Mouse (Mus musculus) stomach, embryonic 14.5 days (tissue): ENCODE measurements around the gene B3galt1. TPM values are rescaled to one million over a fixed set of nuclear protein-coding genes. Genes with fewer than 3 reads are reported as not detected.
A peak's percentile ranks its signal among the peaks of the same experiment; 100 is the strongest.

Experiments
- ATAC-seq: fragments of 200-750 bp; cut with Nextera tagmentation; 2 replicates; pipeline ENCODE4 v1.8.0; 2017; ENCODE audit warnings: low read depth, moderate TSS enrichment; ENCODE audit not compliant: insufficient number of reproducible peaks, insufficient read depth, low FRiP score
- H3K27ac ChIP-seq: fragments of 300-500 bp; sonication (generic); 2 replicates; pipeline ENCODE4 v1.5.1; 2014; ENCODE audit warnings: mild to moderate bottlenecking, low read length, moderate library complexity, mixed read lengths
- H3K27me3 ChIP-seq: fragments of 300-500 bp; sonication (generic); 2 replicates; pipeline ENCODE4 v1.6.1; 2014; ENCODE audit warnings: low read length, control low read depth, mixed read lengths; ENCODE audit not compliant: control insufficient read depth, insufficient read depth
- H3K36me3 ChIP-seq: fragments of 300-500 bp; sonication (generic); 2 replicates; pipeline ENCODE4 v1.6.1; 2014; ENCODE audit warnings: mild to moderate bottlenecking, control low read depth, low read length, moderate library complexity, mixed read lengths; ENCODE audit not compliant: control insufficient read depth, insufficient read depth
- H3K4me1 ChIP-seq: fragments of 300-500 bp; sonication (generic); 2 replicates; pipeline ENCODE4 v1.6.1; 2014; ENCODE audit warnings: low read length, control low read depth, mixed read lengths; ENCODE audit not compliant: control insufficient read depth, insufficient read depth
- H3K4me2 ChIP-seq: fragments of 300-500 bp; sonication (generic); replicated peaks from 2 replicates; pipeline ENCODE4 v1.6.1; 2014; ENCODE audit warnings: low read depth, low read length, control low read depth
- H3K4me3 ChIP-seq: fragments of 300-500 bp; sonication (generic); 2 replicates; pipeline ENCODE4 v1.5.1; 2014; ENCODE audit warnings: low read depth, low read length, control low read depth
- H3K9ac ChIP-seq: fragments of 300-500 bp; sonication (generic); replicated peaks from 2 replicates; pipeline ENCODE4 v1.6.1; 2014; ENCODE audit warnings: low read depth, mild to moderate bottlenecking, control low read depth, low read length, moderate library complexity, mixed read lengths
- H3K9me3 ChIP-seq: fragments of 300-500 bp; sonication (generic); 2 replicates; pipeline ENCODE4 v1.6.1; 2016; ENCODE audit warnings: low read depth, low read length, control low read depth; ENCODE audit not compliant: control insufficient read depth
- WGBS: fragments of 180-500 bp; shearing (Covaris S2); extraction: QIAGEN DNeasy Blood & Tissue Kit; methylation state at CpG from one replicate; pipeline ENCODE4 v1.1.7; 2014; 5-methylcytosine and 5-hydroxymethylcytosine counted together
- polyA plus RNA-seq: library from polyadenylated mRNA; unstranded; fragments of >200 nt; fragmentation: Nextera tagmentation; extraction: Ambion mirVana; gene quantifications from 2 replicates; pipeline ENCODE4 v1.2.1, GENCODE M21; 2014

The B3galt1 gene
- polyA plus RNA-seq, 1 experiment from 2014 or later: 11.7 TPM

DNA sequence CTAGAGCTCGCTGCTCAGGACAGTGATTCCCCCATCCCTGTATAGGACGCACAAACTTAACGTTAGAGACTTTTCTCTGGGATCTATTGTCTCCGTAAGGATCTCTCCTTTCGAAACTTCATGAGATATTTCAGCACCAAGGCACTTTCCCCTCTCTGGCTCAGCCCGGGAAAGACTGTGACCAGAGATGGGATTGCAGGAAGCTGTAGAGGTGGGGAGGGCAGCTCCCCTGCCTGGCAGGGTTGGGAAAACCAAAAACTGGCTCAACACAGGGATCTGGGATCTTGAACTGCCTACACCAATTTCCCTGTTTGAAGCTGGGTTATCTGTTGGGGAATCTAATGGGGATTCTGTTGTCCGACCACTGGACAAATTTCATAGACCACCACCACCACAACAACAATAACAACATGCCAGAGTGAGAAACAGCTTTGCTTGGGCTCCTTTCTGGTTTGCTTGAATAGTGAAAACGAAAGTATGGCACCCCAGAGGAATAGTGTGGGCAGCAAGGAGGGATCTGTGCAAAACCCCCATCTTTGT, 1.5 kb downstream of the B3galt1 start:
- peaks cover 8% of the 10 kb centered on the region for H3K4me1 ChIP-seq
- H3K27me3 ChIP-seq: no peaks in the 10 kb centered on the region
- H3K4me2 ChIP-seq: peak overlapping the region; percentile 75
- no peaks in the 10 kb centered on the region for H3K9me3 ChIP-seq
- H3K27ac ChIP-seq: no peak overlapping the region
- no peak overlapping the region for H3K9ac ChIP-seq
- H3K36me3 ChIP-seq: no peaks in the 10 kb centered on the region
- H3K4me3 ChIP-seq: peak overlapping the region; percentile 67
- 13% methylated on average over 8 of the region's 8 CpGs for WGBS
- no peak for ATAC-seq

DNA sequence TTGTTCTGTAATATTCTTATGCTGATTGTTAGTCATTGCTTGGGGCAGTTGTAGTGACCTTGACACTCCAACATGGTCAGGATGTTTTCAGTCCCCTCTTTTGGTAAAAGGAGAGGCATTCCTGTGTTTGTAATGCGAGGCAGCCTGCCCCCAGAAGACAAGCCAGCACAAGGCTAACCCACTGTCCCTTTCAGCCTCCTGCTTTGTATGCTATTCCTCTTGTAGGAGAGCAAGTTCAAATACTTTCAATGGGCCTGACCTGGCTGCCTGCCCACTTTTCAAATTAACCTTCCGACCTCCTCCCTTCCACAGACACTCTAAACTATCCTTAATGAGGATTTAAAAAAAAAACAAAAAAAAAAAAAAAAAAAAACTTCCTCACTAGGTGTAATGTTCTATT, 11.0 kb downstream of the B3galt1 start:
- no peaks in the 10 kb centered on the region for H3K4me1 ChIP-seq
- ATAC-seq: no peak
- no peak overlapping the region for H3K4me2 ChIP-seq
- no peaks in the 10 kb centered on the region for H3K36me3 ChIP-seq
- 62% methylated on average over 2 of the region's 2 CpGs for WGBS
- no peak overlapping the region for H3K4me3 ChIP-seq
- no peak overlapping the region for H3K27ac ChIP-seq
- H3K9ac ChIP-seq: no peak overlapping the region
- no peaks in the 10 kb centered on the region for H3K27me3 ChIP-seq
- no peaks in the 10 kb centered on the region for H3K9me3 ChIP-seq

DNA sequence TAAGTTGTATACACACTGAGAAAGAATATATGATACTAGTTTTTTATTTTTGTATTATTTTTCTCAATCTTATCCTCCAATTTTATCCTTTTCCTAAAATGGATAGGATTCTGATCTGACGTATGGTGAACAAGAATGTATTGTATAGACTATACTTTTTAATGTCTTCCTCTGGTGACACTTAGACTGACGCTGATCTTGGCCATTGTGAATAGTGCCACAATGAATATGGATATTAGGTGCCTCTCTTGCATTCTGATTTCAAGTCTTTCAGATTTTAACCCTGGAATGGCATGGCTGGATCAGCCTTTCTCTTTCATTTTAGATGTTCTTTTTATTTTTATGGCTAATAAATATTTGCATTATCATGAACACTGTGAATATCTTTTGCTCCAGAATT, 17.4 kb downstream of the B3galt1 start:
- WGBS: 74% methylated on average over 2 of the region's 2 CpGs
- H3K4me2 ChIP-seq: no peak overlapping the region
- no peaks in the 10 kb centered on the region for H3K9me3 ChIP-seq
- no peak overlapping the region for H3K4me3 ChIP-seq
- H3K27ac ChIP-seq: no peak overlapping the region
- H3K9ac ChIP-seq: no peak overlapping the region
- no peaks in the 10 kb centered on the region for H3K36me3 ChIP-seq
- H3K27me3 ChIP-seq: no peaks in the 10 kb centered on the region
- no peaks in the 10 kb centered on the region for H3K4me1 ChIP-seq
- no peak for ATAC-seq

DNA sequence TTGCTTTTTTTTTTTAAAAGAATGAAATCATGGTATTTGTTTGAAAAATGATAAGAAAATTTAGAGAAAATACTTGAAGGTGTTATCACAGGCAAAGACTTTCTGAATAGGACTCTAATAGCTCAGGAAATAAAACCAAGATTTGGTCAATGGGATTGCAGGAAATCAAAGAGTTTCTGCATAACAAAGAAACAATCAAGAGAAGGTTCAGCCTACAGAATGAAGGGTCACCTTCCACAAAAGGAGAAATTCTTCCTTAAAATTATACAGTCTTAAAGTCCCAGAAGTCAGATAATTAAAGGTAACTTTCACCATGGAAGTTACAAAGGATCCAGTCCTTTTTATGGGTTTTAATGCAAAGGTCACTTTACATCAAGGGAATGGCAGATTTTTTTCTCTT, 24.7 kb downstream of the B3galt1 start:
- H3K4me3 ChIP-seq: no peak overlapping the region
- no peaks in the 10 kb centered on the region for H3K9me3 ChIP-seq
- no peaks in the 10 kb centered on the region for H3K27me3 ChIP-seq
- H3K27ac ChIP-seq: no peak overlapping the region
- H3K36me3 ChIP-seq: no peaks in the 10 kb centered on the region
- H3K9ac ChIP-seq: no peak overlapping the region
- H3K4me1 ChIP-seq: no peaks in the 10 kb centered on the region
- H3K4me2 ChIP-seq: no peak overlapping the region
- no peak for ATAC-seq

DNA sequence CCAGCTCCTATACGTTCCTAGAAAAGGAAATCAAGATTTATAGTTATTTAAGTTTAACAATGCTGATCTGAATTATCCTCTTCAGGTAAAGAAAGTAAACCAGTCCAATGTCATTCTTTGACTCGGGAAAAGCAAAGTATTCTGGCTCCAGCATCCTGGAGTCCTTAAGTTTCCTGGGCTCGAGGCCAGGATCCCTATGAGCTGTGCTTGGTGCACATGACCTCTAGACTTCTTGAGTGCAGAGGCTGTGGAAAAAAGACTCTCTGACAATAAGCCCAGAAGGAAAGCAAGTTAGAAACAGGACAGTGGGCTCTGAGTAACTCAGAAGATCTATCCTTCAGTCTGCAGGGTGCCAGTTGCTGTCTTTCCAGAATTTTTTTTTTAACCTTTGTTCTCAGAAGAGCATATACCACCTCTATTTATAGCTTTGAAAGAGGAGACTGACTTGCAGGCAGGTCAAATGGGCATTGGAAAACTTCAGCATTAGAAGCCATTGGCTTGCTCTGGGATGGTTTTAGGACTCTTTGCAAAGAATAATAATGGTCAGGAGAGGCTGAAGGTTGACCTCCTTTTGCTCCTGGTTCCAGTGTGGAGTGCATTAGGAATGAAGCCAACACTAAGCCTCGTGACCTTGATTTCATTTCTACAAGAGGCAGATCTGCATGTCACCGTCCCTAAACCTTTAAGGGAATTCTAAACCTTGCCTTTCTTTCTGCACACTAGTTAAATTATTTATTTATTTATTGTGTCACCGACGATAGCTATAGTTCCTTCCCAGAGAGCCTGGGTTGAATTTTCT, 26.4 kb downstream of the B3galt1 start:
- no peaks in the 10 kb centered on the region for H3K36me3 ChIP-seq
- no peak overlapping the region for H3K27ac ChIP-seq
- no peak for ATAC-seq
- no peaks in the 10 kb centered on the region for H3K27me3 ChIP-seq
- 66% methylated on average over 7 of the region's 7 CpGs for WGBS
- no peaks in the 10 kb centered on the region for H3K9me3 ChIP-seq
- H3K4me3 ChIP-seq: no peak overlapping the region
- no peaks in the 10 kb centered on the region for H3K4me1 ChIP-seq
- H3K4me2 ChIP-seq: no peak overlapping the region
- no peak overlapping the region for H3K9ac ChIP-seq

DNA sequence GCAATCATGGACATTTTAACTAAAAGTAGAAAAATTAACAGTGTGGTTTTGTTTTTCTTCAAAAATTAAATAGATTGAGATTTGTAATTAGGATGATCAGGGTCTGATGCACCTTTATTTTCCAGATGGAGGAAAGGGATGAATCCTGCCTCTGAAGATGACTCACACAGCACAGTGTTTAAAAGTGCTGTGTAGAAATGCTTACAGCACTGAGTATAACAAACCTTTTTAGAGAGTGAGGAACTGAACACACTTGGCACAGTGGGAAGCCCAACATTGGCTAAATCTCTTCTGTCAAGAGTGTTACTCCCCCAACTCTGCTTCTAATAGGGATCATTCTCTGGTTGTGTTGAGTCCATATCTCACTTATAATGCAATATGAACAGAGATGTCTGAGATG, 57.2 kb downstream of the B3galt1 start:
- 0 out of 2 replicates have a peak, but pooled peaks cover 2% of the 10 kb centered on the region for H3K4me1 ChIP-seq
- H3K36me3 ChIP-seq: no peaks in the 10 kb centered on the region
- no peak for ATAC-seq
- no peak overlapping the region for H3K9ac ChIP-seq
- no peaks in the 10 kb centered on the region for H3K9me3 ChIP-seq
- H3K27ac ChIP-seq: no peak overlapping the region
- H3K4me2 ChIP-seq: no peak overlapping the region
- H3K4me3 ChIP-seq: no peak overlapping the region
- H3K27me3 ChIP-seq: no peaks in the 10 kb centered on the region

DNA sequence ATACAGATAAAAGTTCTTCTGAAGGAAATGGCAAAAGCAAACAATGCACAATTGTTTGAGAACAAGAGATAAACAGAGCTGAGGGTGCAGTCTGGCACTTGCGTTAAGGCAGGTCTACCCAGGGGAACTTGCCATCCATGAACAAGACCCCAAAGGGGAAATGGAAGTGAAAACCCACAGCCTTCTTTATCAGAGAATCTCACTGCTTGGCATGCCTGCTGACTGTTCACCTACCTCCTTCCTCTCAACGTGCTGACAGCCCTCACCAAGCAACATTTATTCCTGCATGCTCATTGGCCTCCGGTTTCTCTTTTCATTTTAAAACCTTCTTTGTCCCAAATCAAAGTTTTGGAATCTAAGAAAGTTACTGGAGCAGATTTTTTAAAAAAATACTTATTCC, 62.0 kb downstream of the B3galt1 start:
- Histone ChIP-seq H3K27me3 (no peaks in the 10 kb centered on the region), H3K4me3 (no peak overlapping the region), H3K27ac (no peak overlapping the region), H3K9me3 (no peaks in the 10 kb centered on the region), H3K4me2 (no peak overlapping the region), H3K9ac (no peak overlapping the region), H3K36me3 (no peaks in the 10 kb centered on the region), H3K4me1 (no peaks in the 10 kb centered on the region)
- ATAC-seq: no peak
- 67% methylated on average over 3 of the region's 3 CpGs for WGBS

DNA sequence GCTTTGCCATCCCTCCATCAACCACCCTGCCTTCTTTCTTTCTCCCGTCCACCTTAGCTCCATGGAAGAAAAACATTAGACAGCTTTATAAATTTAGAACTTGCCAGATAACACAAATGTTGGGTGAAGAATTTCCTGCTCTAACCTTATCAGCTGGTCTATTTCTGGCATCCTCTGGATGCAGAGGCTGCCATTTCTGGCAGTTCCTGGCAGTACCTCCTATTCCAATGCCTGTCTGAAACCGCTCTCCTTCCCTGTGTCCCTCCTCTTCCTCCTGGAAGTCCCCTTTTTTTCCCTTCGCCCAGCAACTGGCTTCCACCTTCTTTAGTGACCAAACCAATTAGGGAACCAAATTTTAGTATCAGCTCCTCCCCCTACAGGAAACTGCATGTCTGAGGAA, 62.6 kb downstream of the B3galt1 start:
- WGBS: 66% methylated on average over 3 of the region's 3 CpGs
- no peak for ATAC-seq
- H3K27me3 ChIP-seq: no peaks in the 10 kb centered on the region
- no peaks in the 10 kb centered on the region for H3K9me3 ChIP-seq
- H3K36me3 ChIP-seq: no peaks in the 10 kb centered on the region
- no peak overlapping the region for H3K27ac ChIP-seq
- H3K4me1 ChIP-seq: no peaks in the 10 kb centered on the region
- H3K4me2 ChIP-seq: no peak overlapping the region
- no peak overlapping the region for H3K4me3 ChIP-seq
- H3K9ac ChIP-seq: no peak overlapping the region

DNA sequence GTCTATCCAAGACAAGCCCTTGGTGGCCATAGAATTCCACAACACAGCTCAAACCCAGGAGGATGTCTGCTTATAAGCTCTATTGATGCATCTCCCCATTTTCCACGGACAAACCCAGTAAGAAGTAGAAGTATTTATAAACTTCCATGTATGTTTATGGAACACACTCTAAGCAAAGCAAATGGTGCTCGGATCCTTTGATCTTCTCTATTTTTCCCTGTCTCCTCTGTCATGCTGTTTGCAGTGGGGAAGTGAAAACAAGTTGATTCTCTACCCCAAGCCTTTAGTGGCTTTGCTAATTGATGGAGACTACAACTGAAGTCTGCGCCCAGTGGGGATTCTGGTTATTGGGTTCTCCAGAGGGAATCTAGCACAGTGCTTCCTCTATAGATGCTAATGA, 89.2 kb downstream of the B3galt1 start:
- Histone ChIP-seq H3K27me3 (no peaks in the 10 kb centered on the region), H3K36me3 (no peaks in the 10 kb centered on the region), H3K9me3 (no peaks in the 10 kb centered on the region), H3K9ac (no peak overlapping the region), H3K27ac (no peak overlapping the region), H3K4me1 (0 out of 2 replicates have a peak, but pooled peaks cover 2% of the 10 kb centered on the region), H3K4me2 (no peak overlapping the region), H3K4me3 (no peak overlapping the region)
- 62% methylated on average over 3 of the region's 3 CpGs for WGBS
- ATAC-seq: no peak
